Mouse (Mus musculus) left cerebral cortex, postnatal 36 days (tissue): ENCODE measurements at regions not wholly inside any gene's neighbourhood (a gene's known extent, or its start where the extent isn't known, plus 50 kb on each side); places are given as distances from the start of the nearest gene placed in this dataset.

Experiments used
- DNase-seq, 2 experiments: peaks; one replicate each; pipeline ENCODE4 v3.0.0; 2021 to 2022; ENCODE audit warnings: low spot score in 2 of 2, mixed read lengths in 1 of 2
- intact Hi-C: fragments of 180-260 bp; cut with DNase I; formaldehyde crosslinking; loops from one replicate; pipeline ENCODE4 v1.15.1; 2025

DNA sequence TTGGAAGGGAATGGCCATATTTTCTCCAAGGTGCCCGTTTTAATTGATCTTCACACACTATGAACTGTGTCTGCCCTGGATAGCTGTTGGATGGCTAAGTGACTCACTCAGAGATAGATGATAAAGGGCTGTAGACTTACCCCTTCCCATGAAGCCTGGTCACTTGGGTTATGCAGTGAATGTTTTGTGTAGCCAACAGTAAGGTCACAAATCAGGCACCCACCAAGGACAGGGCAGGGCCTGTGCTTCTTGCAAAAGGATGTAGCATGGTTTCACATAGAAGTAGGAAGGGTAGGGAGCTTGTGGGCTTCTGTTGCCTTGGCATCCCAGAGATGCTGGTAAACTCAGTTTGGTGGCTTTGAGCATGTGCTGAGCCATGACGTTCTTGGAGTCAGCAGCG is 263.1 kb downstream of the Dysf start:
- DNase-seq: no peak
- intact Hi-C loops: no loop called here

DNA sequence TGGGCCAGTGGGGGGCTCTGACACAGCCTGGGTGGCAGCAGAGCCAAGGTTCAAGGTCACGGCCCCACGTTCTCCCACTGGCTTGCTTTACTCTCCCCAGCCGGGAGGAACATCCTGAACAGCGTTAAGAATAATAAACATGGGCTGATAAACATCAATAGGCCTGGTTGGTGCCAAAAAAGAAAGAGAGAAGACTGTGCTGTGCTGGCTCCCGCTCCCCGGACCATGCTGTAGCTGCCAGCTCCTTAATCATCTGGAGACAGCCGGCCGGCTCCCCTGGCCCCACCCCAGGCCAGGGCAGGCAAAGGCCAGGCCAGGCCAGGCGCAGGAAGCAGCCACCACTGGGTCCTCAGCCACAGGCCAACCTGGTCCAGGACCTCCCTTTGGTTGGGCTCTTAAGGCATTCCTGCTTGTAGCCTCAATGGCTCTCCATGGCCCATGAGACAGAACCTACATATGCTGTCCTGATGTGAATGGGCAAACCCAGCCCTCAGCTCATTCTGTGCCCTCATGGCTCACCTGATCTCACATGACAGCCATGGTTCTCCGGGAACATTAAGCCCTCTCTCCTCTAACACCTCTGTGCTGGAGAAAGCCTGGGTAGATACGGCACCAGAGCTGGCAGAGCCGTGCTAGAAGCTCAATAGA is 262.3 kb downstream of the Dysf start:
- intact Hi-C loops: no loop called here
- DNase-seq: no peak

DNA sequence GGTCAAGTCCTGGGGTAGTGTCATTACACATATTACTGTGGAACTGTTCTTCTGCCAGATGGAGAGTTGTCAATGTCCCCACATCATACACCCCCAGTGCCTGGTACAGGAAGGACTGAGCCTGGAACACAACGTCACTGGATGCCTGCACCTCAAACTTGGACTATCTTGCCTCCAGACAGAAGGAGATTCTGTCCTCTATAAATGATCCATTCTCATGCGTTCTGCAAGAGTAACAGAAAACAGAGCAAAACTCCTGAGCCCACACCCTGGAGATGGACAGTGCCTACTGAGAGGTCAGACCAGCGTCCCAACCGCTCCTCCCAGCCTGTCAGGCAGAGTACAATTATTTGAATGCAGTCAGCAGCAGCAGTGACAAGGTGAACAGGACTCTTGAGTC is 261.1 kb downstream of the Dysf start:
- intact Hi-C loops: no loop called here

DNA sequence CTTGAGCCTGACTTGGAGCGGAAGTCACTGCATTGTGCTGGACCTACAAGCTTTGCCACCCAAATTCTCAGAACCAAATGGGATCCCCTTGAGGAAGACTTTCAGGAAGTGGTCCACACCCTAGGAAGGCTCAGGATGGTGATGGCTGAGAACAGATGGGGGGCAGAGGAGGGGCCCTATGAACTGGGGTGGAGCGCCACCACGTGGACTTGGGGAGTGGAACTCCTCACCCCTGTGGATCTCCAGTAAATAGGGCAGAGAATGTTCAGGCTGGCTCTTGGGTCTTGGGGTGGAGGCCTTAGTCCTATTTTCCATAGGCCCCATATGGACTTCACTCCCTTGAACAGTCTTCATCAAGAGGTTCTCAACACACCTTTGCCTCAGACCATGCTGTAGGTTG is 260.6 kb downstream of the Dysf start:
- intact Hi-C loops: no loop called here
- no peak for DNase-seq

More for the DNA sequence above, 261.1 kb downstream of the Dysf start:
- DNase-seq: no peak

DNA sequence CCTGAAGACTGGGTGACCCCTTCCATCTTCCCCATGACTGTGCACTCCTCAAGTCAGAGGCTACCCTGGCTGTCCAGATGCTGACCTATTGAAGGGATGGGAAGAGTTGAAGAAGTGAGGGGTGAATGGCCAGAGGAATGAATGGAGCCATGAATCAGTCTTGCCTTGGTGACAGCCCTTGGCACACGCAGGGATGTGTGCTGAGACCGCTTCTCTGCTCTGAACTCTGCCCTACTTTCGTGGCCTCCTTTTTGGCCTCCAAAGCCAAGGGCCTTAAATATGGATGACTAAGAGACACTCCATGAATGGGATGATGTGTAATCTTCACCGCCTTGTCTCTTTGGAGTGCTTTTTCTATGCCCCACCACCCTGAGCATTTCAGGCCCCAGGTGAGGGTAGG is 259.7 kb downstream of the Dysf start:
- no peak for DNase-seq
- intact Hi-C loops: no loop called here

DNA sequence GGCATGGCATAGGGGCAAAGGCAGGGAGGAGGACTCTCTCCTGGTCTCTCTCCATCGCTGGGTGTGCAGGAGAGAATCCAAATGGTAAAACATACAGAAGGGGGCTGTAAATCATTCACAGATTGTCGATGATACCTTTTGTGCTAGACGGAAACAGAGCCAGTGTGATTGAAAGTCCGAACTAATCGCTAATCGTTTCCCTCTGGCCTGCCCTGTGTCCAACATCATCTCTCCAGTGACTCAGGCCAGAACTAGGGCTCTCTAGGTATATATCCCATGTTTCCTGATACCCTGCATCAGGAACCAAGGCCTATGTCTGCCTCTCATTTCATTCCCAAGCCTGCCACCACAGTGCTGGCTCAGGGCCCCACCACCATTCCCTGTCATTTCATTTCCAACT is 259.1 kb downstream of the Dysf start:
- intact Hi-C loops: no loop called here
- DNase-seq: no peak

DNA sequence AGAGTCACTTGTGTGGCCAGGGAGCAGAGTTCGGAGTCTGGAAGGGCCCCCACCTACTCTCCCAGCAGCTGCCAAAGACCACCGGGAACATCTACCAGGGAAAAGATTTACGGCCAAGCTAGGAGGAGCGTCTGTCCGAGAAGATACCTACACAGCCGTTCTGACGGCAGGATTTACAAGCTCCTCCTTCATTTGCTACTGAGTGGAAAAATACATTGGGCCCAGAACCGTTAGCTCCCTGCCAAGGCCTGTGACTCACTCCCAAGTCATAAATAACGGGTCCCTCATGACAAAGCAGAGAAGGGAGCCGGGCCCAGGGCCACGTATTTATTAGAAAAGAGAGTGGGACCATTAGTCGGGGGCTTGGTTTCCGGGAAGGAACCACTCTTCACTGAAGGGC is 258.3 kb downstream of the Dysf start:
- no peak for DNase-seq
- intact Hi-C loops: no loop called here

DNA sequence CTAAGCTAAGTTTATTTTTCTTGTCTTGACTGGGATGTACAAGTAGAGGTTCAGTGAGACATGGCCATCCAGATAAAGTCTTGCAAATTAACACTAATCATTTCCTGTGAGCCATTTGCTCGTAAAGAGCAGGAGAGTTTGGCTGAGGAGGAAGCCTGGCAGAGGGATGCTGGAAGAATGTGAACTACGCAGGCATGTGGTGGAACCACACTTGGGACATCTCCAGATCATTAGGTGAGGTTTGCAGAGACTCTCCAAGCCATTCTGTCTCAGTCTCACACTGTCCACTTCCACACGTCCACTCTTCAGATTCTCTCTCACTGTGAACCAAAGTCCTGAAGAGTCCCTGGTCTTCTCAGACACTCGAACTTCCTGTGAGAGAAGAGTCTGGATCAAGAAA is 256.3 kb downstream of the Dysf start:
- intact Hi-C loops: no loop called here
- DNase-seq: no peak

DNA sequence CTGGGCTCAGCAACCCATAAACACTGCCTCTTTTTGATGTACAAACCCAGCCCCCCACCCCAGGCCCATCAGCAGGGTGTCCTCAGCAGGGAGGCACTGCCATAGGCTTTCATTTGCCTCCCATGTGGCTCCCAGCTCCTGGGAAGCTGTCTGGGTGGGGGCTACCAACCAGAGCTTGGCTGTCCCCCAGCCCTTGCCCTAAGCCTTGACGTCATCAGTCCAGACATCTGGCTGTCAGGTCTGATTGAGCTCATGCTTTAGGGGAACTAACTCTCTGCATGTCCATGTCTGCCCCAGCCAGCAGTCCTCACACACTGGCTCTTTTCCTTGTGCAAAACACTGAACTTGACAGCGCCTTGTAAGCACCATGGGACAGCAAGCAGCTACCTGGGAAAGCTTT is 255.3 kb downstream of the Dysf start:
- intact Hi-C loops: no loop called here
- no peak for DNase-seq

DNA sequence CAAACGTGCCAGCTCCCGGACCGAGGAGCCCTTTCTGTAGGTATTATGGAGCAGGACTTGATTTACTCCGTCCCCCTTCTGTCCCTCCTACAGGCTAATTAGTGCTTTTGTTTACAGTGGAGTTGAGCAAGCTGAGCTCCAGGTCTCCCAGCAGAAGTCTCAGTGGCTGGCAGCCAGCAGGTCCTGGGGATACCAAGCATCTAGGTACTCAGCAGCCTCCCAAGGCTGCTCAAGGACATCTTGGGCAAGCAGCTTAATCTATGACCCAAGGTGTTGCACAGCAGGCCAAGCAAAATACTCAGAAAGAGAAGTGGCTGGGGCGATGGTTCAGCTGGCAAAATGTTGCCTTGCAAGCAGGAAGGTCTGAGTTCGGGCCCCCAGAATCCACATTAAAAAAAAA is 254.4 kb downstream of the Dysf start:
- DNase-seq: no peak
- intact Hi-C loops: no loop called here

DNA sequence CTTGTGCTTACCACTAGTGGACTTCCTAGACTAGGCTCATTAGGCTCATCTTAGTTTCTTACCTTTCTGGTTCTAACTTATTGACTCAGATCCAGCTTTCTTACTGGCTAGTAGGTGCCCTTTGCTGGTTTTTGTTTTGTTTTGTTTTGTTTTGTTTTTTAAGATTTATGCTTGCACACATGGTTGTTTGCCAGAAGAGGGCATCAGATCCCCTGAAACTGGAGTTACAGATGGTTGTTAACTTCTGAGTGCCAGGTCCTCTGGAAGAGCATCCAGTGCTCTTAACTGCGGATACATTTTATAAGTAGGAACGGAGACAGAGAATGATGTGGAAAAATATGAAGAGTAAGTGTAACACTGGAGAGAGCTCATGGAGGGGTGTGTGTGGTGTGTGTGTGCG is 253.1 kb downstream of the Dysf start:
- DNase-seq: no peak
- intact Hi-C loops: no loop called here
